Mouse (Mus musculus) ovary, adult 2 months (tissue): ENCODE results near the gene Ptger1. TPM values are rescaled to one million over a fixed set of nuclear protein-coding genes. Genes with fewer than 3 reads are reported as not detected.

Source experiments
- polyA plus RNA-seq: library from polyadenylated mRNA; depleted of rRNA; stranded (reverse); fragments of >200 nt; gene quantifications from 2 replicates; pipeline ENCODE4 v1.2.3, GENCODE M21; 2012; rRNA removed

Ptger1 gene
- polyA plus RNA-seq = 7.0 and 10.3 TPM in 2 replicates

DNA sequence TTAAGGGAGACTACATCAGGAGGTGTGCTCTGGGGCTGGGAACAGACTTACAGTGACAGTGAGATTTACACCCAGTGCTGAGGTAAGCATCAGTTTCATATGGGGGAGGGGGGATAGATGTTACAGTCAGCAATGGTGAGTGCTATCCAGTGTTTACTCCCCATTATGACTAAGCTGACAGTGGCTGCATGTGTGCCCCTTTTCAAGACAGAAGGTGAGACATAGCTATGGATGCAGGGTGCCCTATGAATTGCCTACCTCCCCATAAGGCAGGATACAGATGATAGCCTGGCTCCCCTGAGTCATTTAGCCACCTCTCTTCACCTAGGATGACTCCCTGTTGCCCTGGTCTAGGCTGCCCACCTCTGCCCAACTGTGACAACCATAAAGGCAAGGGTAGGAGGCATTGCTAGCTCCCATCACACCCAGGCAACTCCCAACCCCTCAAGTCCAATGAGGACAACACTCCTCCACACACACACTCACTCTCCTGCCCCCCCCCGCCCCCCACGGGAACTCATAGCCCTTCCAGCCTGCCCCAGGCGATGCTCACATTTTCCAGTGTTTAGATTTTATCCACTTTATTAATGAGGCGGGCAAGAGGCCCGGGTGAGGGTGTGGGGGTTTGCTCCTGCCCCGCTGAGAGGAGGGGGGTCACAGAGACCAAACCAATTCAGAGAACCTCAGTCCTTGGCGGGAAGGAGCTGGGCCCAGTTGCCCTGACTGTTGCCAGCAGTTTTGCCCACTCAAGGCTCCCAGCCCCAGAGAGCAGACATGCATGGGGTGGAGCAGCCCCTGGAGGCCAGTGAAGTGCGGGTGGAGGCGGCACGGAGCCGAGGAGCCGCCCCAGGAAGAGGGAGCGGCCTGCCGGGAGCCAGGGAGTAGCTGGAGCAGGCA, at the start of gene Ptger1:
Gene Ptger1, plus strand, starts transcription at position 710 of the 897 bp plus-strand sequence.

DNA sequence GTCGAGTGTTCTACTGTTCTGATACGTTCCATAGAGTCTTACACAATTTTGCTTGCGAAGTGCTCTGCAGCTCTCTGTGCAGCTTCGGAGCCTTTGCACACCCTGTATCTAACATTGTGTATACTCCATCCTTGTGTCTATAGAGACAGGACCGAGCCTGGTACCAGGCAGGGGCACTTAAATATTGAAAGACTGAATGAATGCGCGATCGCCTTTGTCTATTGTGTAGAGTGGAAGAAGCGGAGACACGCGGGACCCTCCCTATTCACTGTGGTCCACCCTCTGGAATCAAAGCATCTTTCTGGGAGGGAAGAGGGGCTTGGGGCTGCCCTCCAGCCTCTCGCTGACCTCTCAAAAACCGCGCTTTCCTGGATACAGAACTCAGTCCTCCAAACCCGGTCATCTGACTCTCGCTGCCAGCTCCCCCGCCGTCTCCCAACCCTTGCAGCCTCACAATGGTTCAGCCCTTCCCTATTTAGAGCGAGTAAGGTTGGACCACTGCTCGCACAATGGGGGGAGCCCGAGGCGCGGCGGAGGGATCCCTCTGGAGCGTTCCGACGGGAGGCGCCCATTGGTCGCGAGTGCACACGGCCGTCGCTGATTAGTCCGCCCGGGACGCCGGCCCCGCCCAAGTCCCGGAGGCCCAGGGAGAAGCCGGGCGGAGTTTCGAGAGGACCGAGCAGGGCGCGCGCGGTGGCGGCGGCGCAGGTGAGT, 14.3 kb upstream of the Ptger1 start, which contains the start of gene Gipc1:
Gene Gipc1, plus strand, starts transcription at position 648 of the 714 bp plus-strand sequence.

DNA sequence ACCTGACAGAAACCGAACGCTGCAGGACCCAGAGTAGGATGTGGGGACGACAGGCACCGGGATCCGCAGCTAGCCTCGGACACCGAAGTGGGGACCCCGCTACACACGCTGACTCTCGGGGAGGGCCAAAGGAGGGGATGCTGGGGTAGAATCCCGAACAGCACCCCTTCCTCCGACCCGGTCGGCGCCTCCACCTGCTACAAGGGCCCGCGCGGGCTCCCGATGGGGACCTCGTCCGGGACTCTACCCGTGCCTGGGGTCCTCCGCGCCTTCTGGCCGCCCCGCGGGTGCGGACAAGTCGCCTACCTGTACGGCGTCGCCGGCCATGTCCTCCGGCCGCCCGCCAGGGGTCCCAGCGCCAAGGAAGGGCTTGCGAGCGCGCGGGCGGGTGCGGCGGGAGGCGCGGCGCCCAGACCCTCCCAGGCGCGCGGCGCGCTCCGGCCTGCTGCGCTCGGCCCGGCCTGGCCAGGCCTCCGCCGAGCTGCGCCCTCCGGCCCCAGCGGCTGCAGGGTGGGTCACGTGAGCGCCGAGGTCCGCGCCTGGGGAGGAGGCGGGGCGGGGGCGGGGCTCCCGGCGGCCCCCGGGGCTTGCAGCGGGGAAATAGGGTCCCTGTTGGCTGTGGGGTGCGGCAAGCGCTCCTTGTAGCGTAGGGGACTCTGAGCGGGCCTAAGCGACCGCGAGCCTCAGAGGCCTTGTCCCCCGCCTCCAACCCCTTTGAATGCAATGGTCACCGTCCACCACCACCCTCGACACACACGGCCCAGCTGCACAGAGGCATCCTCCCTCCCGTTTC, 32.4 kb downstream of the Ptger1 start, which contains the start of gene Pkn1:
Gene Pkn1, minus strand, starts transcription at position 519 of the 793 bp plus-strand sequence.

DNA sequence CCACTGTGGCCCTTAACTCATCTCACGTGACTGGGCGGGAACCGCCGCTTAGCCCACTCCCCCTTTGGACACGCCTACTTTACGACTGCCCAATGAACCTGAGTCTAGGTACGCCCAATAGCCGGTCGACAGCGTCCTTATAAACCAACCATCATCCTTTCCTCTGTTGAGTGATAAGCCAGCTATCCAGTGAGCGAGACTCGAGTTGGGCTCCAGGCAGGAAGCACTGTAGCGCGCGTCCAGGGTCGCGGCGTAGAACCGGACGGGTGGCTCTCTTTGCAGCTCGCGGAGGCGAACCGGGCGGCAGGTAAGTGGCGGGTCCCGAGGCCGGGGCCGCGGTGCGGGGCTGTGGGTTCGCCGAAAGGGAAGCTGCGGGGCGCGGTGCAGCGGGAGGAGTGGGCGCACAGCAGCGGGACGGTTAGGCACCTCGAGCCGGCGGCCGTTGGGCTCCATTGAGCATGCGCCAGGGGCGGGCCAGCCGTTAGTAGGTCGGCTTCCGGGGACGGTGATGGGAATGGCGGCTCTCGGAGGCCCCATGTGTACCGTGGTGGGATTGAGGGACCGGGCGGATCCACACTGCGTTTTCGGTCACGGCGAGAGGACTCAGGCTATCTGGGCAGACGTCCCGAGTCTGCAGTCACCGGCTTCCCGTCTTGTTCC, 48.7 kb downstream of the Ptger1 start, which contains the start of gene Ddx39:
Gene Ddx39, plus strand, starts transcription at position 147 of the 660 bp plus-strand sequence.

Other genes with a start within 250 kb of the Ptger1 start
- 1.5 TPM in 2 replicates for gene Scoc, start 208.3 kb upstream of the Ptger1 start, polyA plus RNA-seq
- gene Olfr370, start 130.9 kb upstream of the Ptger1 start, polyA plus RNA-seq = 0.28 and 0.30 TPM in 2 replicates
- 416 and 576 TPM in 2 replicates for gene Ndufb7, start 100.0 kb upstream of the Ptger1 start, polyA plus RNA-seq
- gene Tecr, start 58.7 kb upstream of the Ptger1 start, polyA plus RNA-seq = 655 and 928 TPM in 2 replicates
- gene Dnajb1, start 58.5 kb upstream of the Ptger1 start, polyA plus RNA-seq = 43.8 and 48.6 TPM in 2 replicates
- 66.9 and 72.8 TPM in 2 replicates for gene Gipc1, start 14.0 kb upstream of the Ptger1 start, polyA plus RNA-seq
- 95.9 and 97.6 TPM in 2 replicates for gene Pkn1, start 32.5 kb downstream of the Ptger1 start, polyA plus RNA-seq
- gene Ddx39, start 48.5 kb downstream of the Ptger1 start, polyA plus RNA-seq = 42.9 and 48.4 TPM in 2 replicates
- gene Adgre5, start 74.6 kb downstream of the Ptger1 start, polyA plus RNA-seq = 48.9 and 58.5 TPM in 2 replicates
- gene Adgrl1, start 233.4 kb downstream of the Ptger1 start, polyA plus RNA-seq = 162 and 190 TPM in 2 replicates